9 mouse cellular contexts compared by ENCODE assay signal in the genomic region with DNA sequence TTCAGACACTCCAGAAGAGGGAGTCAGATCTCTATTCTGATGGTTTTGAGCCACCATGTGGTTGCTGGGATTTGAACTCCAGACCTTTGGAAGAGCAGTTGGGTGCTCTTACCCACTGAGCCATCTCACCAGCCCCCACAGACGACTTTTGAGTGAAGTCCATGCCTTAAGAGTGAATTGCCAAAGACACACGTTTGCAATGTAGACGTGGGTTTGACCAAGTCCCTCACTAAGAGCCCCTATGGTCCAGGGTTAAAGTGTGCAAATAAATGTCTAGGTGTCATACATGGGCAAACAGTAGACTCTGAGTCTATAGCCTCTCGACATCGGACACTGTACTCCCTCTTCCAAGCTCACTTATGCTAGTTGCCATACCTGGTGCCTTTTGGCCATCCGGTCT. TPM values are rescaled to one million over a fixed set of nuclear protein-coding genes. Genes with fewer than 3 reads are reported as not detected.
DNase-seq lines count a peak whose midpoint lies in the region; ATAC-seq and TF ChIP-seq lines count a peak whose summit lies in the region.
"Had no signal": no experiment of that assay in that cellular context is flagged by ENCODE, and none has a peak within 500 bp of the region (broad histone marks: within the 10 kb centered on the region; RNA-seq: fewer than 3 reads in every experiment).

No protein-coding gene starts in this region.

- TF ChIP-seq CTCF in bone marrow macrophage, adult 2 months (IDR thresholded peaks at IDR 0.05; ENCODE audit: low read depth, low read length) = no peak

- H3K27me3 ChIP-seq in hindbrain, embryonic 11.5 days (ENCODE audit: control insufficient read depth, insufficient read depth, low read length) = no peaks in the 10 kb centered on the region
- no peaks in the 10 kb centered on the region for H3K27me3 ChIP-seq in midbrain, embryonic 13.5 days

- H3K4me3 ChIP-seq in bone marrow macrophage, adult 2 months (ENCODE audit: insufficient read depth, low read length) = peak overlapping the region; percentile 26
- peak overlapping the region; percentile 100 for H3K4me3 ChIP-seq in hindbrain, embryonic 11.5 days (ENCODE audit: low read depth, low read length)
- peak overlapping the region; percentile 96 for H3K4me3 ChIP-seq in midbrain, embryonic 13.5 days (replicated peaks)

- TF ChIP-seq POLR2A in bone marrow macrophage, adult 2 months (IDR thresholded peaks at IDR 0.05; ENCODE audit: borderline replicate concordance, low read depth, low read length) = no peak

- DNase-seq in kidney, adult 9 months = peak; percentile 44
- DNase-seq in kidney, postnatal 10 days = no peak
- no peak for DNase-seq in hindbrain, embryonic 11.5 days (ENCODE audit: low spot score)
- no peak for DNase-seq in spleen, postnatal 10 days (ENCODE audit: low spot score in 2 of 2)
- DNase-seq in MN1 (ENCODE audit: low spot score) = no peak
- DNase-seq in c-Kit-positive CD71-positive TER-119-positive erythroid progenitor cells, embryonic 14.5 days (ENCODE audit: low spot score) = no peak
- DNase-seq: left cerebral cortex, postnatal 4 days had no signal

- no peaks in the 10 kb centered on the region for H3K9me3 ChIP-seq in hindbrain, embryonic 11.5 days (ENCODE audit: control insufficient read depth, low read length)
- no peaks in the 10 kb centered on the region for H3K9me3 ChIP-seq in midbrain, embryonic 13.5 days

- no peak overlapping the region for H3K9ac ChIP-seq in hindbrain, embryonic 11.5 days (ENCODE audit: low read depth, low read length)
- H3K9ac ChIP-seq in midbrain, embryonic 13.5 days (replicated peaks) = 0 out of 2 replicates have a peak overlapping the region, but pooled peaks have one; percentile 100

- no peak for ATAC-seq in hindbrain, embryonic 11.5 days (ENCODE audit: low FRiP score)
- no peak for ATAC-seq in midbrain, embryonic 13.5 days

- 87% methylated on average over 6 of the region's 6 CpGs for WGBS in hindbrain, embryonic 11.5 days
- 85% methylated on average over 6 of the region's 6 CpGs for WGBS in midbrain, embryonic 13.5 days

- H3K27ac ChIP-seq in bone marrow macrophage, adult 2 months (ENCODE audit: insufficient read depth, low read depth, low read length) = no peak overlapping the region
- H3K27ac ChIP-seq in hindbrain, embryonic 11.5 days (ENCODE audit: low read depth, low read length) = no peak overlapping the region
- no peak overlapping the region for H3K27ac ChIP-seq in midbrain, embryonic 13.5 days

- peaks cover 10% of the 10 kb centered on the region for H3K4me1 ChIP-seq in bone marrow macrophage, adult 2 months (ENCODE audit: control insufficient read depth, insufficient read depth, low read length)
- H3K4me1 ChIP-seq in hindbrain, embryonic 11.5 days (replicated peaks; ENCODE audit: control insufficient read depth, insufficient read depth, low read length) = peaks cover 4% of the 10 kb centered on the region; the same call in 1 of the 2 replicates
- H3K4me1 ChIP-seq in midbrain, embryonic 13.5 days (replicated peaks) = peaks cover 27% of the 10 kb centered on the region

- H3K4me2 ChIP-seq in hindbrain, embryonic 11.5 days (replicated peaks; ENCODE audit: low read depth, low read length) = peak overlapping the region; percentile 90; the same call in 1 of the 2 replicates
- H3K4me2 ChIP-seq in midbrain, embryonic 13.5 days (replicated peaks) = peak overlapping the region; percentile 92

- no peaks in the 10 kb centered on the region for H3K36me3 ChIP-seq in hindbrain, embryonic 11.5 days (ENCODE audit: control insufficient read depth, insufficient read depth, low read length)
- H3K36me3 ChIP-seq in midbrain, embryonic 13.5 days = peaks cover 17% of the 10 kb centered on the region

RNA-seq across cellular contexts. Expression of a gene that starts 2.3 kb away (rescaled TPM):
- polyA plus RNA-seq in bone marrow macrophage, adult 2 months (2012; ENCODE audit: insufficient read depth, insufficient read length, missing spikeins) = 34.6 and 35.1 TPM in 2 replicates
- polyA plus RNA-seq in hindbrain, embryonic 11.5 days (2014; fragmentation: Nextera tagmentation; extraction: Ambion mirVana) = 43.9 and 52.7 TPM in 2 replicates
- polyA plus RNA-seq in midbrain, embryonic 13.5 days (2015; fragmentation: Nextera tagmentation; extraction: Ambion mirVana) = 56.7 and 61.6 TPM in 2 replicates

Comparison
In these comparisons a context has a peak if more than half of its experiments do, and no peak if none do; other contexts are left out.
1. H3K4me3 ChIP-seq: peak in every context shown above with its lines; median percentile 100 in hindbrain, embryonic 11.5 days; 96 in midbrain, embryonic 13.5 days; 26 in bone marrow macrophage, adult 2 months.